Mouse (Mus musculus) bone marrow, adult 2 months (tissue): ENCODE data around the gene Qtrt1.

Source experiments
- CTCF ChIP-seq: fragments of 200-500 bp; IDR thresholded peaks from 2 replicates; pipeline ENCODE4 v1.5.1; 2011; ENCODE audit warnings: low read length, control low read depth; ENCODE audit not compliant: control insufficient read depth, insufficient read depth
- POLR2A ChIP-seq: fragments of 200-500 bp; IDR thresholded peaks from 2 replicates; pipeline ENCODE4 v1.6.1; 2011; ENCODE audit warnings: low read depth, mild to moderate bottlenecking, control low read depth, low read length, borderline replicate concordance; ENCODE audit not compliant: control insufficient read depth

- TF ChIP-seq CTCF (no peak), POLR2A (no peak)
These were observed 39.1 kb upstream of the Qtrt1 start for GRCm38 (mm10) chr9:21372508-21372907.
